In genomic region chr5:36203916-36204315, GRCm38 (mm10) we compare ENCODE assay signal across 19 mouse cellular contexts. TPM values are rescaled to one million over a fixed set of nuclear protein-coding genes. Genes with fewer than 3 reads are reported as not detected.
A peak's percentile ranks its signal among the peaks of the same experiment; 100 is the strongest.
DNase-seq lines count a peak whose midpoint lies in the region; ATAC-seq and TF ChIP-seq lines count a peak whose summit lies in the region.
"Had no signal": no experiment of that assay in that cellular context is flagged by ENCODE, and none has a peak within 500 bp of the region (broad histone marks: within the 10 kb centered on the region; RNA-seq: fewer than 3 reads in every experiment).

Gene Psapl1, plus strand, starts transcription at chr5:36204021.

- peak; percentile 7; the same call in 1 of the 2 replicates for ATAC-seq in lung, embryonic 16.5 days (ENCODE audit: low read depth)
- ATAC-seq: liver, postnatal 0 days had no signal

- no peak for TF ChIP-seq POLR2A in kidney, adult 2 months (IDR thresholded peaks at IDR 0.05; ENCODE audit: low read depth, low read length)

- TF ChIP-seq CTCF in gastrocnemius, adult 2 months (IDR thresholded peaks at IDR 0.05) = no peak
- TF ChIP-seq CTCF in kidney, adult 2 months (conservative IDR thresholded peaks at IDR 0.05; ENCODE audit: insufficient read depth, insufficient read length, low read depth, low read length) = no peak

- DNase-seq in gastrocnemius, adult 2 months = peak; percentile 74
- DNase-seq in gastrocnemius, postnatal 10 days = no peak
- no peak for DNase-seq in lung, postnatal 14 days
- DNase-seq in gastrocnemius, postnatal 25 days = peak; percentile 68
- DNase-seq in thymus, postnatal 25 days = peak; percentile 44
- DNase-seq in forebrain, embryonic 10.5 days (ENCODE audit: extremely low spot score, low spot score) = no peak
- DNase-seq in kidney, adult 2 months = no peak
- DNase-seq: adrenal gland, adult 2 months; kidney, adult 18-20 months; liver, postnatal 0 days had no signal

- H3K9me3 ChIP-seq in lung, embryonic 16.5 days (ENCODE audit: control insufficient read depth, low read length) = no peaks in the 10 kb centered on the region
- no peaks in the 10 kb centered on the region for H3K9me3 ChIP-seq in forebrain, embryonic 10.5 days
- H3K9me3 ChIP-seq: heart, embryonic 13.5 days; limb, embryonic 13.5 days had no signal

- H3K27ac ChIP-seq in gastrocnemius, adult 2 months = peak within 1 kb of the TSS; percentile 28; the same call in 1 of the 2 replicates
- no peak within 1 kb of the TSS for H3K27ac ChIP-seq in lung, embryonic 16.5 days (ENCODE audit: low read length)
- H3K27ac ChIP-seq in forebrain, embryonic 10.5 days = no peak within 1 kb of the TSS; the same call in 1 of the 2 replicates
- no peak within 1 kb of the TSS for H3K27ac ChIP-seq in kidney, adult 2 months (ENCODE audit: insufficient read depth, low read depth, low read length)
- H3K27ac ChIP-seq: heart, embryonic 13.5 days; hindbrain, embryonic 14.5 days; left cerebral cortex, adult 2 months; limb, embryonic 13.5 days had no signal

- 83% methylated on average over 10 of the region's 10 CpGs for WGBS in lung, embryonic 16.5 days
- 90% methylated on average over 10 of the region's 10 CpGs for WGBS in forebrain, embryonic 10.5 days
- WGBS in kidney, adult 2 months = 78% methylated on average over 10 of the region's 10 CpGs

- peaks cover 6% of the 10 kb centered on the region for H3K4me1 ChIP-seq in lung, embryonic 16.5 days (replicated peaks; ENCODE audit: control insufficient read depth, insufficient read depth, low read length)
- no peaks in the 10 kb centered on the region for H3K4me1 ChIP-seq in forebrain, embryonic 10.5 days
- no peaks in the 10 kb centered on the region for H3K4me1 ChIP-seq in kidney, adult 2 months (ENCODE audit: control insufficient read depth, insufficient read depth, low read length)

- intact Hi-C loops in gastrocnemius, adult 2 months (cut with DNase I) = loop anchor here (2.0 kb wide), 1 partner anchor 33 kb away; no protein-coding TSS in a partner anchor

- H3K4me2 ChIP-seq in lung, embryonic 16.5 days (ENCODE audit: low read depth, low read length) = no peak within 1 kb of the TSS
- H3K4me2 ChIP-seq: heart, embryonic 13.5 days; hindbrain, embryonic 14.5 days; limb, embryonic 13.5 days had no signal

- no peaks in the 10 kb centered on the region for H3K36me3 ChIP-seq in lung, embryonic 16.5 days (ENCODE audit: control insufficient read depth, insufficient read depth, low read length)
- H3K36me3 ChIP-seq in forebrain, embryonic 10.5 days (replicated peaks) = no peaks in the 10 kb centered on the region
- H3K36me3 ChIP-seq in kidney, adult 2 months (ENCODE audit: control insufficient read depth, insufficient read depth, low read length) = no peaks in the 10 kb centered on the region
- H3K36me3 ChIP-seq: heart, embryonic 13.5 days; limb, embryonic 13.5 days had no signal

- no peak within 1 kb of the TSS for H3K4me3 ChIP-seq in gastrocnemius, adult 2 months
- H3K4me3 ChIP-seq in lung, embryonic 16.5 days (ENCODE audit: low read length) = no peak within 1 kb of the TSS
- no peak within 1 kb of the TSS for H3K4me3 ChIP-seq in forebrain, embryonic 10.5 days
- H3K4me3 ChIP-seq in kidney, adult 2 months (ENCODE audit: insufficient read depth, low read depth, low read length) = no peak within 1 kb of the TSS
- H3K4me3 ChIP-seq: heart, embryonic 13.5 days; left cerebral cortex, adult 2 months; limb, embryonic 13.5 days had no signal

- H3K27me3 ChIP-seq in lung, embryonic 16.5 days (ENCODE audit: control insufficient read depth, insufficient read depth, low read depth, low read length) = no peaks in the 10 kb centered on the region
- H3K27me3 ChIP-seq in forebrain, embryonic 10.5 days (ENCODE audit: poor library complexity, severe bottlenecking) = no peaks in the 10 kb centered on the region
- no peaks in the 10 kb centered on the region for H3K27me3 ChIP-seq in kidney, adult 2 months (replicated peaks; ENCODE audit: control insufficient read depth, insufficient read depth, low read length)
- H3K27me3 ChIP-seq: heart, embryonic 13.5 days; limb, embryonic 13.5 days had no signal

- no peak within 1 kb of the TSS for H3K9ac ChIP-seq in lung, embryonic 16.5 days (ENCODE audit: low read length)
- H3K9ac ChIP-seq: heart, embryonic 13.5 days; hindbrain, embryonic 14.5 days; limb, embryonic 13.5 days; liver, postnatal 0 days had no signal

RNA-seq across cellular contexts. Expression of gene Psapl1, which starts in this region (rescaled TPM):
- total RNA-seq in gastrocnemius, adult 2 months (2021) = not detected
- total RNA-seq in gastrocnemius, postnatal 10 days (2021) = not detected
- 0.13 and 1.3 TPM in 2 replicates for polyA plus RNA-seq in lung, embryonic 16.5 days (2015; fragmentation: Nextera tagmentation; extraction: Ambion mirVana)
- not detected for total RNA-seq in gastrocnemius, postnatal 25 days (2021)
- 0.10 TPM in 1 of 2 replicates, not detected in the other for polyA plus RNA-seq in forebrain, embryonic 10.5 days (2016; fragmentation: Nextera tagmentation; extraction: Ambion mirVana)
- polyA plus RNA-seq in kidney, adult 2 months (2012; rRNA removed) = 0.05 TPM in 1 of 2 replicates, not detected in the other
- total RNA-seq: adrenal gland, adult 2 months; ES-E14; left cerebral cortex, adult 2 months had no signal
- polyA plus RNA-seq: adrenal gland, adult 2 months; brain, embryonic 14.5 days; cerebellum, adult 2 months; liver, postnatal 0 days; testis, adult 2 months had no signal

Comparison
In these comparisons a context has a peak if more than half of its experiments do, and no peak if none do; other contexts are left out.
1. Peak in DNase-seq and H3K27ac ChIP-seq in gastrocnemius, adult 2 months; RNA of the gene not detected or under 1 TPM.
2. Peak in DNase-seq in gastrocnemius, postnatal 25 days; RNA of the gene not detected or under 1 TPM.